Mouse (Mus musculus): ENCODE data around the gene Sirt4. TPM values are rescaled to one million over a fixed set of nuclear protein-coding genes. Genes with fewer than 3 reads are reported as not detected.
"Not testable (repeated sequence)": the region's sequence is repeated elsewhere in the genome, so short reads cannot be mapped to it uniquely, and the experiment has no call there.

Gene Sirt4
- 10 to 100 TPM; 14.3 to 20.2 TPM for total RNA-seq (2021)

DNA sequence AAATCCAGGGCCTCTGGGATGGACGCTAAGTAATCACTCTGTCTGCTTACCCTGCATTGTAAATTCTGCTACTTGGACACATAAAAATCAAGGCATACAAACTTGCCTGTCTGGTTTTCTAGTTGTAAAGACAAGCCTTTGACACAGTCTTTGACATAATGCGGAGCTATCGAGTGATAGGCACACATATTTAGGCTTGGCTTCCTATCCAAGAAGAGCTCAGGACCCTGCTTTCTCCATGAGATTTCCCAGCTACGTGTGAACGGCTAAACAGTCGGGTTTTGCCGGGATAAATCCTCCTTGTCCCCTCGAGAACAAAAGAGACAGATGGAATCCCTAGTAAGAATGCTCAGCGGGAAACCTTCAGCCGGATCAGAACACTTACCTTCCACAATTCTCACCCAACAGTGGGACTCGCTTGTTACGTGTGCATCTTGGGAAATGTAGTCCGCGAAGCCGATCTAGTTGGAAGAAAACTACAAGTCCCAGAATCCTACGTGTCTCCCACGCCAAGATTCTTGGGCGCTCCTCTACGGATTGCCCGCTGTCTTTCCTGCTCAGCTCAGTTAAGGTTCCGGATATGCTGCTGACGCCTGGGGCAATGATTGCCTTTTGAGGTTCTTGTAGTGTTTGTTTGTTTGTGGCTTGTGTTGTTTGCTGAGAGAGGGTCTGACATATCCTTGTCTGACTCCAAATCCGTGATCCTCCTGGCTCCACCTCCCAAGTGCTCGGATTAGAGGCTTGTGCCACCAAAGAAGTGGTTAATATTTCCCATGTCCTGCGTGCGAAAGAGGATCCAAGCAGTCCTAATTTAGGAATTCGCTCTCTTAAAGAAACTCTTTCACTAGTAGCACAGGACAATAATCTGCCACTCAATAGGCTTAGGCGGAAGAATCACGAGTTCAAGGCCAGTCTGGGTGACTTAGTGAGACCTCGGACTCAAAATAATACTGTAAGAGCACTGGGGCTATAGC, at the start of gene Sirt4:
Sirt4 (minus strand) TSS at position 779 of the 974 bp plus-strand sequence.
- intact Hi-C loops (cut with DNase I), result no loop called here
- DNase-seq, result peak; percentile 92

DNA sequence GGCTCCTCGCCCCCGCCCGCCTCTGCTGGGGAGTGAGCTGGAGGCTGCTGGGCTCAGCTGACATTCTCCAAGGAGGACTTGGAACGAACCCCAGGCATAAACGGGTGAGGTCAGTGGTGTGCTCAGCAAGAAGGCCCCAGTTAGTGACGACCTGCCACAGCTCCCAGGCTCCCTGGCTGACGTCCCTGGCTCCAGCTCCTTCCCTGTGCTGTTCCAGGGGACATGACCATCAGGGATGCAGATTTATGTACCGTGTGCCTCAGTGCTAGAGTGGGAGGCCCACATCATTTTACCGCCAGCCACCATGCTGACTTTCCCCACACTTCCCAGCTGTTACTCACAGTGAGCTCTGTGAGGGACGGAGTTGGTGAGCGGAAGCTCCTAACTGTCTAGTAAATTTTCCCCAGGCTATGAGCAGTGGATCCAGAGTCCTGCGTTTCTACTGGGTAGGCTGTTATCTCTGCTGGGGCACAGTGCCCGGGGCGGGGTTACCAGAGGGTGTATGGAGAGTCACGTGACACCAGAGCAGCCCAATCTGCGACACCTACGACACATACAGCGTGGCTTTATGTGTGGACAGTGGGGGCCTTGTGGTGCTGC, 47.2 kb upstream of the Sirt4 start:
- peak; percentile 92 to 94 for DNase-seq
- intact Hi-C loops (cut with DNase I), result no loop called here

DNA sequence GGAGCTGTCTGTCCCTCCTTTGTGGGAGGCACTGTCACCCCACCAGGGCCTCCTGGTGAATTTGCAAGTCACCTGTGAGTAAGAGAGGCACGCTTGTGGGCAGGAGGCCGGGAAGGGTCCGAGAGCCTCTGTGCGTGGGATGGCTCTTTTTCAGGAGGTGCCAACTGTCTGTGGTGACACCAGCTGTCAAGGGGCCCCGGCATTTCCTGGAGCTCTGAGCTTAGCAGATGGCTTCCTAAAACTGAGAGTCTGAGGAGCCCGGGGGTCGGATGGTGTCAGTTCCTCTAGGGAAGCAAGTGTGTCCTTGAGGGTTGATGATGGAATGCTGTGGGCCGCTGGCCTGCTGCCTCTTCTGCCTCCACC, 45.9 kb upstream of the Sirt4 start:
- intact Hi-C loops (cut with DNase I), result no loop called here
- peak in 1 of 2 experiments; percentile 54 for DNase-seq

DNA sequence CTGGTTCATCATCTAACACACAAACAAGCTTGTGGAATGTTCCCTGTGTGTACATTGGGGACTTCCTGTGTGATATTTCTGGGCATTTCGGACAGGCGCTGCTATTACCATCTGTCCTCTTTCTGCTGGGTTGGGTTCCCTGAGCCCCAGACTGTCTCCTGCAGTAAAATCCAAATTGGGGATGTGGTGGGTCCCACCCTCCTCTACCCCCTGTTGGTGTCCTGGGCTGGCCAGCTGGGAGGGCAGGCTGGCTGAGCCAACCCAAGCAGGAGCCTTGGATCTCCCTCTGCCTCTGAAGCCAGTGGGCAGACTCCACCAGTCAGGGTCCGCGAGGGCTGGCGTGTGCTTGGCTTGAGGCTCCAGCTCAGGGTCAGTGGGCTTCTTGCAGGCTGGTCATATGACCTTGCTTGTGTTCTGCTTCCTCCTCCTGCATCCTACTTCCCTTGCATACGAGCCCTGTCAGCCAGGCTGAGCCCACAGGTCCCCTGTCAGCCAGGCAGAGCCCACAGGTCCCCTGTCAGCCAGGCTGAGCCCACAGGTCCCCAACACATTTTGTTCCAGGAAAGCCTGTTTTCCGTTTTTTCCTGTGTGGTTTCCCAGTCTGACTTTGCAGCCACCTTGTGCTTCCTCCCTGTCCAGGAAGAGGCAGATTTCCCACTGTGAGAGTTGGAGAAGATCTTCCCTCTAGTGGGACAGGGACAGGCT, 45.4 kb upstream of the Sirt4 start:
- intact Hi-C loops (cut with DNase I), result no loop called here
- DNase-seq, result peak in 1 of 2 experiments; percentile 47

DNA sequence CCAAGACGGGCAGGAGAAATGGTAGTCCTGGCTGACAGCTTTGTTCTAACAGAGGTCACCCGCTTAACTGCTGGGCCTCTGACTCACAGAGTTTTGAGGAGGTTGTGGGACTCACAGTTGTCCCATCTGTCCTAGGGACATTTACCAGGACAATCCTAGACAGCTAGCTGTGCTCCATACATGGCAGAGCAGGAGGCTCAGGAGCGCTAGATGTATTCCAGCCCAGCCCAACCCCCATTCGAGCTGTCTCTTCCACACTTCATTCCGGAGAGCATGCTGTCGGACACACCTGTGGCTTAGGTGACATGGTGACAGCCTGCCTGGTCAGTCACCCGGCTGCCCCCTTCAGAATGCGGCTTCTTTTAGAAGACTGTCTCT, 44.8 kb upstream of the Sirt4 start:
- intact Hi-C loops (cut with DNase I), result no loop called here
- DNase-seq, result no peak

DNA sequence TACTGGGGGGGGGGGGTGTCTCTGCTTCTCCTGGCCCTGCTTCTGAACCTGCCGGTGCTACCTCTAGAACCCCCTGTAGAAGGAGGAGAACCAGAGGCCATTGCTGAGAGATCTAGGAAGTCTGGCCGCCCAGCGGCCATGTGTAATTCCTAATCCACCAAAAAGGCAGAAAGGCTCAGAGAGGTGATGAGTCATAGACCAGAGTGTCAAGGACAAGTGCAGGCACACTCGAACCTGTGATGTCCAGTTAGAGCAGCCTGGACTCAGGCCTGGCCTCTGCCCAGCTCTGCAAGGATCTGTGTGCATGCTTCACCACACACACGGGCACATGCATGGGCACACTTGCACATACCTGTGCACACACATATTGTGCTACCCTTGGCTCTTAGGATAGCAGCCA, 43.6 kb upstream of the Sirt4 start:
- intact Hi-C loops (cut with DNase I), result no loop called here
- no peak for DNase-seq

DNA sequence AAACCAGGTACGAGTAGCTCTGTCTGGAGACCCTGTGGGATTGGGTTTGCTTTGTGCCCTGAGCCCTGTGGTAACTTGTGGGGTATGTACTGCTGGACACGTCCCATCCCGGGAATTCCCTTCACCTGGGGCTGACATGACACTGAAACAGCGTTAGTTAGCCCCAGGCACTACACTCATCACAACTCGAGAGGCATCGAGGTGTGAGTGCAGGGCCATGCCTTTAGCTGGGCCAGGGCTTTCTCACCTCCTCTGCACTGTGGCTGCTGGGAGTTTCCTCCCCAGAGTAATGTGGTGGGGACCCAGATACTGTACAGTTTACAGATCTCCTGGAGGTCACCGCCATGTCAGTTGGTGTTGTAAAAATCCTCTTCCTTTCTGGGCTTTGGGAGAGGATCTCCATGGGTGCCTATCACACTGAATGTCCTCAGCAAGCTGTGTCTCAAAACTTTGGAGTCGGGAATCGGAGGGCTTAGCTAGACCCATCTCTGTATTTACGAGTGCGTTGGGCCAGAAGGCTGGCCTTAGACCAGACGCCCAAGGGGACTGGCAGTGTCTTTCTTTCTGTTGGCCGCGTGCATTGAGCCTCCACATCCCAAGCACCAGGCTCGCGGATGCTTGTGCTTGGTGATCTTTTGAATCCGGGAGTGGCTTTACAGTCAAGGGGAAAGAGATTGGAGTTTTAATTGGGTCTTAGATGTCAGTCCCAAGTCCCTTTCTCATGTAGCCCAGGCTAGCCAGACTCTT, 42.1 kb upstream of the Sirt4 start:
- intact Hi-C loops (cut with DNase I), result no loop called here
- DNase-seq, result no peak

DNA sequence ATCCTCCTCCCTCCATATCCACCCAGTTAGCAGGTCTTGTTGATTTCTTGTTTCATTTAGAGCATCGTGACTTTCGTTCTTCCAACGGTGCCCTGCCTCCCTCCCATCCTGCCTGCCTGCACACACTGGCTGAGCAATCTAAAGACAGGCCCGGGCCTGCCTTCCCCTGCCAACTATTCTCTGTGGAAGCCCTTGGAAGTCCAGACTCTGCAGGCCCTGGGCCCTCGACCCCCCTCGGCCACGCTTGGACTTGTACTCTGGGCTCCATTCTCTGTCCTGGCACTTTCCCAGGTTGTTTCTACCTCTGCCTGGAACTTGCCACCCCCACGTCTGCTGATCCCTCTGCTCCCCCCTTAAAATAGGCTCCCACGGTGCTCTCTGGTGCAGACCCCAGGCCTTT, 41.4 kb upstream of the Sirt4 start:
- no peak for DNase-seq
- intact Hi-C loops (cut with DNase I), result no loop called here

DNA sequence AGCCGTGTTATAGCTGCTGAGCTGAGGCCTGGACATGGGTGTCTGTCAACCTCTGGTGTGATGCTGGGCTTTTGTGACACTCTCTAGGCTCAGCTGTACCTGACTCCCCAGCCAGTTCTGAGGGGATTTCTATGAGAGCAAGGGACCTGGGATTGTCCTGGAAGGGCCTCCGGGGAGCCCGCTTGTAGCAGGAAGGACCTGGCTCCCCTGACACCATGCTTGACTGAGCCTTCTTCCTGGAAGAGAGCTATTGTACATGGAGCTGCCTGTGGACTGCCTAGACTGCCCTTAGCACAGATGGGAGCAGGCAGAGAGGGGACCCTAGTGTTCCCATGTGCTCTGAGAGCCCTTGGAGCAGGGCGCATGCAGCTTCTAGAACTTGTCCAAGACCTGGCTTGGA, 40.9 kb upstream of the Sirt4 start:
- intact Hi-C loops (cut with DNase I), result no loop called here
- no peak for DNase-seq

DNA sequence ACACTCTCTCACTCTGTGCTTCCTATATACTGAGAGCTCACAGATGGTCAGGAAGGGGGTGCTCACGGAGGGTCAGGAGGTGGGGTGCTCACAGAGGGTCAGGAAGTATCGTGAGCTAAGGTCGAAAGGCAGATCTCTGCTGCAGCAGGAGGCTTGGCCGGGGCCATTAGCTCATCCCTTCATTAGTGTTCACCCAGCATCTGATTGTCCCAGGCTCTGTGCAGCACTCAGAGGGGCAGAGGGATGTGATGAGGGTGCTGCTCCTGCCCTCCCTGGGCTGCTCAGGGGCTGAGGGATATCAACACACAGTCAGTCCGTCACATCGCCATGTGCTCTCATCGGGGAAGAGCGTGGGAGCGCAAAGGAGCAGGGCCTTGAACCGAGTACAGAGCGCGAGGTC, 39.9 kb upstream of the Sirt4 start:
- intact Hi-C loops (cut with DNase I), result no loop called here
- no peak for DNase-seq

DNA sequence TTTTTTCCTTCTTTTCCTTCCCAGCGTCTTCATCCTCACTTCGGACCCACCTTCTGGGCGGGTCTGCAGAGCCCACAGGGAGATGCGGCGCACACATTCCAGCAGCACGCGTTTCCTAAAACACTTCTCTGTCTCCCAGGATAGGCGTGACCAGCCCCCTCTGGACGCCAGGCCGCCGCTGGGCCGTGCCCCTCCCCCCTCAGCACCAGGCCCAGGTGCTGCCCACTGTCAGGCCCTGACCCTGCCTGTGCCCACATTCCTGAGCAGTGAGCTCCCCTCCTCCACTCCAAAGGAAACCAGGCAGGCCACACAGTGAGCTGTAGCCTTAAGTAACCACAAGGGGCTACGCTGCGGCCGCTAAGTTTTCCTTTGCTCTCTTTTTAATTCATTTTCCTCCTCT, 39.4 kb upstream of the Sirt4 start:
- peak; percentile 60 to 62 for DNase-seq
- intact Hi-C loops (cut with DNase I), result no loop called here

DNA sequence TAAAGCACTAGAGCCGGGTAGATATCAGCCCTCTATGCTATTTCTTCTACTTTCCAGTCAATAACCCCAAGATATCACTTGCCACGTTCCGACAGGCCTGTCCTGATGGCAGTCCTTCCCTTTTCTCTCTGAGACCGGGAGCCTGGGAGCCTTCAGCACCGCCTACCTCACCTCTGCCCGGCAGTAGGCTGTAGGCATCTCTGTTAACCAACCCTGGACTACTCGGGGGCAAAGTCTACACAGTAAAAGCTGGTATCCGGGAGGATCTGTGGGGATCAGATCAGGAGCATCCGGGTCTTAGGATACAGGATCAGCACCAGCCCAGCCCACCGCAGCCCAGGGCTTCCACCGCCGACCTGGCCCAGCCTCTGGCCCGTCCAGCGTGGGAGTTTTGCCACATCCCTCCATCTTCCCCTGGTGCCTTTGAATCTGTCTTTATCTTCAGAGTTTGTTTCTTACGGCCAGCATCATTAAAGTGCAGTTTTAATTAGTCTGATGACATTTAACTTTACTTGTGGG, 38.5 kb upstream of the Sirt4 start:
- intact Hi-C loops (cut with DNase I), result no loop called here
- DNase-seq, result no peak

DNA sequence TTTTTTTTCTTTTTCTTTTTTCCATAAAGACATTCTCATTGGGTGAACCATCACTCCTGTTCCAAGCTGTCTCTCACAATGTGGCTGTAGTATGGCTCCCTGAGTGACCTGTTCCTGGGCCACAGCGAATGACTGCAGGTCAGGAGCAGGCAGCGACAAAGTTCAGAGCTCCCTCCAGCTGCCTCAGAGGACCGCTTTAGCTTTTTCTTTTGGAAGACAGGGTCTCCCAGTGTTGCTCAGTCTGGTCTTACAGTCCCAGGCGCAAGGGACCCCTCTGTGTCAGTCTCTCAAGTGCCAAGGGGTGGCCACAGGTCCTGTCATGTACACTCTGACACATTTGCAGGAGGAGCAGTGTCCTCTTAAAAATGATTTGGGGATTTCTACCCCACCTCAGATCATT, 38.0 kb upstream of the Sirt4 start:
- DNase-seq, result peak in 1 of 2 experiments; percentile 4
- intact Hi-C loops (cut with DNase I), result no loop called here

DNA sequence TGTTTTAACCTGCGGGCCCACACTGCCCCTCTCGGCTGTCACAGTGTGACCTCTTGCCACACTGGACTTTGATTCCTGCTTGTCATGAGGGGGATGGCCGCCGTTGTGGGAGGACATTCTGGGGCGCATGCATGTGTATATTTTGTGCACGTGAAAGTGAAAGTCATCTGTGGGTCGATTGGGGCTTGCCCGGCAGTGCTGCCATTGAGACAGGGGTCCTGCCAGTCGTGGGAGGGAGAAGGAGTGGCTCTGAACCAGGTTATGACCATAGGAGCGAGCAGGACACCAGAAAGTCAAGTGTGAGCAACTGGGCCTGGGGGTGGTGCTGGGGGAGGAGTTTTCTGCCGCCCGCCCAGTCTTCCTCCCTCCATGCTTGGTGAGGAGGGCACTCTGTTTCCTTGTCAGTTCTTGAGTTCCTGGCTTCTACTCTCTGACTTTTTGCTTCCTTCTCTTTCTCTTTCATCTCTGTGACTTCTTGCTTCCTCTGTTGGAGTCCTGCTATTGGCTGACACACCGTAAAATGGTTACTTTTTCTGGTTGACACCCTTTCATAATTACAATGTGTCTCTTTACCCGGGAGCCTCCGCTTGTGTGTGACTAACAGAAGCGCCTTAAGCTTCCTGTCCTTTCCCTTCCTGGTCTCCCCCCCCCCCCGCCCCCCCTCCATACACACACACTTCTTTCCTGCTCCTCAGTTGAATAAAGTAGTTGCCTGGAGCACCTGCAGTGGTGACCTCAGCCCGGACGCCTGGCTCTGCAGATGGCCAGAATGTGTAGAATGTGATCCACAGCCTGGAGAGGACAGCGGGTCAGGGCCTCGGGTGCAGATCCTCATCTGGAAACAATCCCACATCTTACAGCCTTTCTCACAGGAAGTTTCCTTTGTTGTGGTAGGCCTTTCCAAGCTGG, 37.3 kb upstream of the Sirt4 start:
- DNase-seq, result peak; percentile 60 to 64
- intact Hi-C loops (cut with DNase I), result no loop called here

DNA sequence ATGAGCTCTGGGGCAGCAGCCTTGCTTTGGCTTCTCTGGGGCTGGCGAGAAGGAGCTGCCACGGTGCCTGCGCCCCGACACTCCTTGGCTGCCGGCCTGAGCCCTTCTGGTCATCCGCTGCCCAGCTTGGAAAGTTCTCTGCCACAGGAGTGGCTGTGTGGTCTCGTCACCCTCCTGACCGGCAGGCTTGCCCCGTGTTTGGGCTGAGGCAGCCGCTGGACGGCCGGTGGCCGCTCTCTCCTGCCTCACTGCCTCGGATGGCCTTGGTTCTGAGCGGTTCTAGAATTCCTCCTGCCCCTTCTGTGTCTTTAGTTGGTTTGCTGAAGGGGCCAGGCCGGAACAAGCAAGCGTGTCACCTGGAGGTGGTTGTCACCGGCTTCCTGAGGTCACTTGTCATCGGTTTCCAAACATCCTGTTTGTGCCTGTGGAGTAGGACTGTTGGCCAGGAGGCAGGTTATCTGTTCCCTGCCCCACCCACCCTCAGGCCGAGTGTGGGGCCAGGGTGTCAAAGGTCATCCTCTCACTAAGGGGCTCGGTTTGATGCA, 35.9 kb upstream of the Sirt4 start:
- intact Hi-C loops (cut with DNase I), result no loop called here

DNA sequence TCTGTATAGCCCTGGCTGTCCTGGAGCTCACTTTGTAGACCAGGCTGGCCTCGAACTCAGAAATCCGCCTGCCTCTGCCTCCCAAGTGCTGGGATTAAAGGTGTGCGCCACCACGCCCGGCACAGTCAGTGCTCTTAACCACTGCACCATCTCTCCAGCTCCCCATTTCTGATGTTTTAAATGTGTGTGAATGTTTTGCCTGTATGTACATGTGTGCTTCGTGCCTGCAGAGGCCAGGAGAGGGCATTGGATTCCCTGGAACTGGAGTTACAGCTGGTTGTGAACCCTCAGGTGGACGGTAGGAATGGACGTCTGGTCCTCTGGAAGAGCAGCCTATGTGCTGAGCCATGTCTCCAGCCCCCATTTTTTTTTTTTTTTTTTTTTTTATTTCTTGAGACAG, 33.7 kb upstream of the Sirt4 start:
- intact Hi-C loops (cut with DNase I); DNase-seq: not testable (repeated sequence)

More for the DNA sequence above, 35.9 kb upstream of the Sirt4 start:
- DNase-seq, result no peak

DNA sequence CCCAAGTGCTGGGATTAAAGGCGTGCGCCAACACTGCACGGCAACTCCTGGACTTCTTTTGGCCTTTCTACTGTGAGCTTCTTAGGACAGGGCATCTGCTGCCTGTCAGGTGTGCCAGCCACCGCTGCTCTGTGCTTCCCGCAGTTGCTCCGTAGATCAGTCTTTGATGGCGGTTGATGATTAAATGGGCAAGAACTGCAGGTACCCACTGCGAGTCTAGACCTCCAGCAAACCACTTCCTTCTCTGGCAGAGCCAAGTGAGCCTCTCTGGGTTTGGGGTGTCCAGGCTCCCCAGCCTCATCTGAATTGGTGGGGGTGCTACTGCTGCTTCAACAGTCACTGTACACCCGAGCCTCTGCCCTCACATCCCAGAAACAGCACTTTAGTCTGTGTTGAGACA, 33.0 kb upstream of the Sirt4 start:
- intact Hi-C loops (cut with DNase I), result no loop called here
- DNase-seq, result no peak

DNA sequence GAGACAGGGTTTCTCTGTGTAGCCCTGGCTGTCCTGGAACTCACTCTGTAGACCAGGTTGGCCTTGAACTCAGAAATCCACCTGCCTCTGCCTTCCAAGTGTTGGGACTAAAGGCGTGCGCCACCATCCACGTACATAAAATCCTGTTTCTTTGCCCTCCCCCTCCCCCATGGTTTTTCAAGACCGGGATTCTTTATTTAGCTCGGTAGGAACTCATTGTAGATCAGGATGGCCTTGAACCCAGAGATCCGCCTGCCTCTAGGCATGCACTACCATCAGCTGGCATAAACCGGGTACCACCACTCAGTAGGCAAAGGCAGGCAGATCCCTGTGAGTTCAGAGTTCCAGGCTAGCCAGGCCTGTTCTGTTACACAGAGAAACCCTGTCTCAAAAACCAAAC, 32.4 kb upstream of the Sirt4 start:
- intact Hi-C loops (cut with DNase I), result no loop called here

More for the DNA sequence above, 32.4 kb upstream of the Sirt4 start:
- DNase-seq, result no peak

Measured in heart, postnatal 10 days (tissue).